Mouse (Mus musculus) kidney, postnatal 0 days (tissue): ENCODE data around the gene Gm45713. TPM values are rescaled to one million over a fixed set of nuclear protein-coding genes. Genes with fewer than 3 reads are reported as not detected.
A peak's percentile ranks its signal among the peaks of the same experiment; 100 is the strongest.

Source experiments
- ATAC-seq: fragments of 200-750 bp; cut with Nextera tagmentation; replicated peaks from 2 replicates; pipeline ENCODE4 v1.8.0; 2017; ENCODE audit warnings: low read depth, moderate number of reproducible peaks, moderate TSS enrichment, moderate library complexity; ENCODE audit not compliant: low FRiP score
- DNase-seq: peaks from one replicate; pipeline ENCODE4 v3.0.0-alpha.2; 2016; ENCODE audit warnings: low spot score
- H3K27ac ChIP-seq: fragments of 300-500 bp; sonication (generic); 2 replicates; pipeline ENCODE4 v1.5.1; 2014; ENCODE audit warnings: mild to moderate bottlenecking
- H3K27me3 ChIP-seq: fragments of 300-500 bp; sonication (generic); 2 replicates; pipeline ENCODE4 v1.6.1; 2014; ENCODE audit warnings: low read length, mixed read lengths; ENCODE audit not compliant: insufficient read depth
- H3K36me3 ChIP-seq: fragments of 300-500 bp; sonication (generic); 2 replicates; pipeline ENCODE4 v1.6.1; 2014; ENCODE audit warnings: low read length, mixed read lengths; ENCODE audit not compliant: insufficient read depth
- H3K4me1 ChIP-seq: fragments of 300-500 bp; sonication (generic); replicated peaks from 2 replicates; pipeline ENCODE4 v1.6.1; 2014; ENCODE audit warnings: antibody characterized with exemption, low read length, mixed read lengths; ENCODE audit not compliant: insufficient read depth
- H3K4me2 ChIP-seq: fragments of 300-500 bp; sonication (generic); 2 replicates; pipeline ENCODE4 v1.6.1; 2014; ENCODE audit warnings: mild to moderate bottlenecking, low read length, moderate library complexity, mixed read lengths
- H3K4me3 ChIP-seq: fragments of 300-500 bp; sonication (generic); replicated peaks from 2 replicates; pipeline ENCODE4 v1.5.1; 2014; ENCODE audit warnings: low read depth, low read length
- H3K9ac ChIP-seq: fragments of 300-500 bp; sonication (generic); 2 replicates; pipeline ENCODE4 v1.6.1; 2014; ENCODE audit warnings: low read depth, low read length
- H3K9me3 ChIP-seq: fragments of 300-500 bp; sonication (generic); replicated peaks from 2 replicates; pipeline ENCODE4 v1.6.1; 2016; ENCODE audit warnings: low read length, inconsistent platforms, mixed read lengths
- CTCF ChIP-seq: IDR thresholded peaks from 2 replicates; pipeline ENCODE4 v1.5.1; 2016; ENCODE audit warnings: antibody characterized with exemption, low read depth, mild to moderate bottlenecking, moderate library complexity
- WGBS: fragments of 180-500 bp; shearing (Covaris S2); extraction: QIAGEN DNeasy Blood & Tissue Kit; methylation state at CpG from one replicate; pipeline ENCODE4 v1.1.7; 2014; 5-methylcytosine and 5-hydroxymethylcytosine counted together
- polyA plus RNA-seq: library from polyadenylated mRNA; unstranded; fragments of >200 nt; fragmentation: Nextera tagmentation; extraction: Ambion mirVana; gene quantifications from 2 replicates; pipeline ENCODE4 v1.2.1, GENCODE M21; 2015

The Gm45713 gene
- polyA plus RNA-seq, 1 experiment from 2014 or later = 1.3 TPM

DNA sequence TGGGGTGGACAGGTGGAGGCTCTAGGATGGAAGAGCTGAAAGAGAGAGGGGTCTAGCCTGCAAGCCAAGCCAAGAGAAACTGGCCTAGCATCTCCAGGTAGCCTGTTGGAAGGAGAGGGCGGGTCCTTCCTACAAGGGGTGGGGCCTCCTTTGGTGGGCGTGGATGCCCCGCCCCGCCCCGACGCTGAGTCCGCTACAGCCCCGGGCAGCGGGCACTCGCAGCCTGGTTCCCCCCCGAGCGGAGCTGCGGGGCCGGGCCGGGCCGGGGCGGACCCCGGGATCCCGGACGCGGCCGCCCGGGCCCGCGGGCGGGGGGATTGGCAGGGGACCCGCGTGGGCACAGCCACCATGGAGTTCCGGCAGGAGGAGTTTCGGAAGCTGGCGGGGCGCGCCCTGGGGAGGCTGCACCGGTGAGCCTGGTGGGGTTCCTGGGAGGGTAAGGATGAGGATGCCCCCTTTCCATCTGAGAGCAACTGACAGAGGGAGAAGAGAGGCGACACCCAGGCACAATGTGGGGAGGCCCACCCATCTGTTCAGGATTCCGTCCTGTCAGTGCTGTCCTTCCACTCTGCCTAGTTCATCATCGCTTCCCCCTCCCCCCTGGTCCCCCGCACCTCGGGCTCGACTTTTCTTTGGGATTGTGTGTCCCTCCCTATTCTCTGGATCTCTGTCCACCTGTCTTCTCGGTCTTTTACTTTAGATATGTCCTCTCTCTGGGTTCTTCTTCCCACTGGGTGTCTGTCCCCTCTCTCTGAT lies 27.9 kb upstream of the Gm45713 start, which contains the start of gene Slc17a7:
Gene Slc17a7 (plus strand): TSS at position 215 of the 756 bp plus-strand sequence.
- no peak for ATAC-seq

DNA sequence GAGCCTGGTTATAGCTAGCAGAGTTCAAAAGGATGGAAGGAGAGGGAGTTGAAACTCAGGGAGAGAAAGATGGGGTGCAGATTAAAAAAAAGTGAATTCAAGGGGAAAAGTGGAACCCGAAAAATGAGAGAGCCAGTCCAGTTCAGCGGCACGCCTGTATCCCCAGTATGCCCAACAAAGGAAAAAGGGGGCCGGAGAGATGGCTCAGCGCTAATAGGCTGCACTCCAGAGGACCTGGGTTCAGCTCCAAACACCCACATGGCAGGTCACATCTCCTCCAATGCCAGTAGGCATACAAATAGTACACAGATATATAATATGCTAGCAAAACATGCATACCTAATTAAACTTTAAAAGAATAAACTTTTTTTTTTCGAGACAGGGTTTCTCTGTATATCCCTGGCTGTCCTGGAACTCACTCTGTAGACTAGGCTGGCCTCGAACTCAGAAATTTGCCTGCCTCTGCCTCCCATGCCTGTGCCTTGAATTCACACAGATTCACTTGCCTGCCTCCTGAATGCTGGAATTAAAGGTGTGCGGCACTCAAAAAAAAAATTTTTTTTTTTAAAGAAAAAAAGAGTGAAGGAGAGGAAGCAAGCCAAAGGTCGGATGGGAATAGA lies 27.1 kb upstream of the Gm45713 start:
- no peak overlapping the region for H3K4me3 ChIP-seq
- TF ChIP-seq CTCF = no peak
- 72% methylated on average over 9 of the region's 9 CpGs for WGBS
- H3K27me3 ChIP-seq = peaks cover 39% of the 10 kb centered on the region
- H3K4me2 ChIP-seq = peak overlapping the region; percentile 81; the same call in 1 of the 2 replicates
- H3K9ac ChIP-seq = no peak overlapping the region
- DNase-seq (no peak), ATAC-seq (no peak)
- H3K27ac ChIP-seq = no peak overlapping the region
- 0 out of 2 replicates have a peak, but pooled peaks cover 13% of the 10 kb centered on the region for H3K36me3 ChIP-seq
- no peaks in the 10 kb centered on the region for H3K9me3 ChIP-seq
- peaks cover 5% of the 10 kb centered on the region; the same call in 1 of the 2 replicates for H3K4me1 ChIP-seq

More for the DNA sequence above, 27.9 kb upstream of the Gm45713 start, which contains the start of gene Slc17a7:
- under 1% methylated on average over 38 of the region's 41 CpGs for WGBS
- no peak for TF ChIP-seq CTCF
- peak within 1 kb of the TSS; percentile 81 for H3K4me2 ChIP-seq
- peaks cover 5% of the 10 kb centered on the region; the same call in 1 of the 2 replicates for H3K4me1 ChIP-seq
- peak within 1 kb of the TSS; percentile 38 for H3K4me3 ChIP-seq
- DNase-seq = peak; percentile 46
- 0 out of 2 replicates have a peak, but pooled peaks cover 7% of the 10 kb centered on the region for H3K36me3 ChIP-seq
- no peak within 1 kb of the TSS for H3K27ac ChIP-seq
- peaks cover 45% of the 10 kb centered on the region for H3K27me3 ChIP-seq
- peak within 1 kb of the TSS; percentile 59 for H3K9ac ChIP-seq
- H3K9me3 ChIP-seq = no peaks in the 10 kb centered on the region

DNA sequence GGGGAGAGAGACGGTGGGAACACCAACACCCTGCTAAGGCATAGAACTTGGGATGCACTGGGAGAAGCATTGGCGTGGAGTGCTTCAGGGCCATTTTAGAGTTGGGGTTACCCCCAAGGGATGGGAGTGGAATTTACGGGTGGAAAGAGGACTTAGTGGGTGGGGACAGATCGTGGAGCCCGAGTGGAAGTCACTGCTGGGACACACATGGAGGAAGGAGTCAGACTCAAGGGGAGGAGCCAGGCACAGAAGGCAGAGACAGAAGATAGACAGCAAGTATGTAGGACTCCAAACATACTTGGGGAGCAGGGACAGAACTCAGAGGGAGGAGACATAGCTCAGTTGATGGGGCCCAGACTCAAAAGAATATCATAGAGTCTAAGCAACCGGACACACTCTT lies 26.5 kb upstream of the Gm45713 start:
- DNase-seq (no peak), ATAC-seq (no peak)
- WGBS = 25% methylated on average over 6 of the region's 6 CpGs
- peaks cover 34% of the 10 kb centered on the region for H3K27me3 ChIP-seq
- peak overlapping the region; percentile 23; the same call in 1 of the 2 replicates for H3K9ac ChIP-seq
- H3K4me2 ChIP-seq = peak overlapping the region; percentile 73
- TF ChIP-seq CTCF = no peak; the same call in 1 of the 2 replicates
- 0 out of 2 replicates have a peak, but pooled peaks cover 13% of the 10 kb centered on the region for H3K36me3 ChIP-seq
- no peak overlapping the region for H3K27ac ChIP-seq
- peak overlapping the region; percentile 29; the same call in 1 of the 2 replicates for H3K4me3 ChIP-seq
- H3K4me1 ChIP-seq = peaks cover 5% of the 10 kb centered on the region; the same call in 1 of the 2 replicates
- no peaks in the 10 kb centered on the region for H3K9me3 ChIP-seq

DNA sequence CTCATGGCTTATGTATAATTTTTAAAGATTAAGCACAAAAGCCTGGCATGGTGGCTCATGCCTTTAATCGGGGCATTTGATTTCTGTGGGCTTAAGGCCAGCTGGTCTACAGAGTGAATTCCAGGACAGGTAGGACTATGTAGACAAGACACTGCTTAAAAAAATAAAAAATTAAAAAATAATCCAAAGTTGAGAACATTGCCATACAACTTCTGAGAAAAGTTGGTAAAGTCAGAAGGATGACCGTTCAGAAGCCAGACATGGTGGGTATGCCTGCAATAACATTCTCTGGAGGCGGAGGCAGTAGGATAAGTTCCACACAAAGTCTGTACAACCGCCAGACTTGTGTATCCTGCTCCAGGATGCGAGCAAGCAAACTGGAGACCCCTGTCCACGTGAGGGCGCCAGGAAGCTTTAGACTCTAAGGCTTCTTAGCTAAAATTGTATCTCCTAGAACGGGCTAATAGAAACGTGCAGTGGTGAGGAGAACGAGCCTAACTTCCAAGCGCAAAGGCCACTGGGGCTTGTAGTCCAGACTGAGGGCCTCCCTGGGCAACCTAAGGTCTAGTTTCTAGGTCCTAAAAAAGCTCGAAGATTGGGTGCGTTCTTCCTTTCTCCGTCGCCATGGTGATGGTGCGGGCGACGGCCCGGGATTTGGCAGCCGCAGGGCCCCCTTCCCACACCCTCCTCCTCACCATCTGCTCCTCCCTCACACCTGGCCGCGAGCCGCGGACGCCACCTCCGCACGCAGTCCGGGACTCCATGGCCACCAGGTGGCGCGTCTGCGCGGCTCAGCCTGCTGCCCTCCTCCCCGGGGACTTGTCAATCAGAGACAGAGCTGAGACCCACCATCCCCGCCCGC lies 25.8 kb upstream of the Gm45713 start:
- peak overlapping the region; percentile 73 for H3K4me2 ChIP-seq
- H3K27me3 ChIP-seq = peaks cover 28% of the 10 kb centered on the region
- peak overlapping the region; percentile 23; the same call in 1 of the 2 replicates for H3K9ac ChIP-seq
- peaks cover 5% of the 10 kb centered on the region; the same call in 1 of the 2 replicates for H3K4me1 ChIP-seq
- peak overlapping the region; percentile 29 for H3K4me3 ChIP-seq
- TF ChIP-seq CTCF = peak; percentile 82
- H3K27ac ChIP-seq = no peak overlapping the region
- DNase-seq = peak; percentile 98
- peak; percentile 75 for ATAC-seq
- 4% methylated on average over 35 of the region's 35 CpGs for WGBS
- H3K36me3 ChIP-seq = 0 out of 2 replicates have a peak, but pooled peaks cover 13% of the 10 kb centered on the region
- no peaks in the 10 kb centered on the region for H3K9me3 ChIP-seq

DNA sequence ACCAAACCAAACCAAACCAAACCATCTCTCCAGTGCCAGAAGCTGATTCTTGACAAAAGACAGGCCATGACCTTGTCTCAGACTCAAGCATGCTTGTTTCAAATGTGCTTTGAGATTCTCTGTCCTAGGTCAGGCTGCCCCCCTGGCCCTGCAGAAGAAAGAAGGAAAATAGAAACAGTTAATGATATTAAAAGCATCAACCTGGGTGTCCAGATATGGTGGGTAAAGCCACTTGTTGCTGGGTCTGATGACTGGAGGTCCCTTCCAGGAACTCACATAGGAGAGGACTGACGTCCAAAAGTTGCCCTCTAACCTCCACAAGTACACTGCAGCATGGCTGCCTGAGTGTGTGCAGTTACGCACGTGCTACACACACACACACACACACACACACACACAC lies 24.8 kb upstream of the Gm45713 start:
- ATAC-seq = no peak
- no peak overlapping the region for H3K27ac ChIP-seq
- DNase-seq = no peak
- no peak overlapping the region for H3K4me3 ChIP-seq
- WGBS = 90% methylated on average over 3 of the region's 3 CpGs
- H3K9ac ChIP-seq = no peak overlapping the region
- no peak for TF ChIP-seq CTCF
- H3K9me3 ChIP-seq = no peaks in the 10 kb centered on the region
- H3K4me1 ChIP-seq = peaks cover 5% of the 10 kb centered on the region; the same call in 1 of the 2 replicates
- H3K27me3 ChIP-seq = peaks cover 20% of the 10 kb centered on the region
- no peak overlapping the region for H3K4me2 ChIP-seq
- H3K36me3 ChIP-seq = peaks cover 13% of the 10 kb centered on the region; the same call in 1 of the 2 replicates
